Mouse (Mus musculus) midbrain, embryonic 15.5 days (tissue): ENCODE results near the gene Rsph6a. TPM values are rescaled to one million over a fixed set of nuclear protein-coding genes. Genes with fewer than 3 reads are reported as not detected.

Source experiments
- ATAC-seq: fragments of 200-750 bp; cut with Nextera tagmentation; replicated peaks from 2 replicates; pipeline ENCODE4 v1.8.0; 2017; ENCODE audit warnings: moderate TSS enrichment
- H3K27ac ChIP-seq: fragments of 300-500 bp; sonication (generic); 2 replicates; pipeline ENCODE4 v1.5.1; 2015; ENCODE audit warnings: mild to moderate bottlenecking, inconsistent platforms
- H3K27me3 ChIP-seq: fragments of 300-500 bp; sonication (generic); replicated peaks from 2 replicates; pipeline ENCODE4 v1.6.1; 2015; ENCODE audit warnings: inconsistent platforms
- H3K36me3 ChIP-seq: fragments of 300-500 bp; sonication (generic); replicated peaks from 2 replicates; pipeline ENCODE4 v1.6.1; 2015; ENCODE audit warnings: inconsistent platforms
- H3K4me1 ChIP-seq: fragments of 300-500 bp; sonication (generic); 2 replicates; pipeline ENCODE4 v1.6.1; 2015; ENCODE audit warnings: inconsistent platforms
- H3K4me2 ChIP-seq: fragments of 300-500 bp; sonication (generic); 2 replicates; pipeline ENCODE4 v1.6.1; 2015; ENCODE audit warnings: inconsistent platforms, mild to moderate bottlenecking, moderate library complexity
- H3K4me3 ChIP-seq: fragments of 300-500 bp; sonication (generic); 2 replicates; pipeline ENCODE4 v1.5.1; 2015; ENCODE audit warnings: mild to moderate bottlenecking, inconsistent platforms
- H3K9ac ChIP-seq: fragments of 300-500 bp; sonication (generic); 2 replicates; pipeline ENCODE4 v1.6.1; 2015; ENCODE audit warnings: mild to moderate bottlenecking, inconsistent platforms
- H3K9me3 ChIP-seq: fragments of 300-500 bp; sonication (generic); 2 replicates; pipeline ENCODE4 v1.6.1; 2016; ENCODE audit warnings: inconsistent platforms
- WGBS: fragments of 180-500 bp; shearing (Covaris S2); methylation state at CpG from one replicate; pipeline ENCODE4 v1.1.7; 2015; ENCODE audit warnings: mixed read lengths; 5-methylcytosine and 5-hydroxymethylcytosine counted together
- polyA plus RNA-seq: library from polyadenylated mRNA; unstranded; fragments of >200 nt; fragmentation: Nextera tagmentation; extraction: Ambion mirVana; gene quantifications from 2 replicates; pipeline ENCODE4 v1.2.1, GENCODE M21; 2015

Rsph6a gene
- polyA plus RNA-seq = 0.15 and 0.37 TPM in 2 replicates

- Histone ChIP-seq H3K4me1 (peaks cover 10% of the 10 kb centered on the region; the same call in 1 of the 2 replicates), H3K27ac (peak within 1 kb of the TSS; percentile 51; the same call in 1 of the 2 replicates), H3K9me3 (no peaks in the 10 kb centered on the region), H3K4me3 (peak within 1 kb of the TSS; percentile 33), H3K27me3 (no peaks in the 10 kb centered on the region), H3K9ac (peak within 1 kb of the TSS; percentile 28; the same call in 1 of the 2 replicates), H3K36me3 (peaks cover 13% of the 10 kb centered on the region), H3K4me2 (peak within 1 kb of the TSS; percentile 54)
- peak; percentile 76 for ATAC-seq
- 26% methylated on average over 33 of the region's 33 CpGs for WGBS
These were observed at the start of gene Rsph6a for GRCm38 (mm10) chr7:19054047-19054776. TSS of gene Rsph6a (plus strand) at chr7:19054690.

- no peak for ATAC-seq
- Histone ChIP-seq H3K36me3 (peaks cover 10% of the 10 kb centered on the region), H3K27me3 (no peaks in the 10 kb centered on the region), H3K4me2 (peak overlapping the region; percentile 96), H3K27ac (no peak overlapping the region), H3K4me1 (peaks cover 47% of the 10 kb centered on the region), H3K9ac (peak overlapping the region; percentile 92; the same call in 1 of the 2 replicates), H3K4me3 (peak overlapping the region; percentile 85), H3K9me3 (no peaks in the 10 kb centered on the region)
- 83% methylated on average over 34 of the region's 34 CpGs for WGBS
These were observed 48.9 kb upstream of the Rsph6a start for GRCm38 (mm10) chr7:19005417-19006121.

- Histone ChIP-seq H3K4me3 (no peak overlapping the region), H3K27ac (no peak overlapping the region), H3K36me3 (peaks cover 10% of the 10 kb centered on the region), H3K9me3 (no peaks in the 10 kb centered on the region), H3K4me1 (peaks cover 47% of the 10 kb centered on the region), H3K4me2 (no peak overlapping the region), H3K9ac (no peak overlapping the region), H3K27me3 (no peaks in the 10 kb centered on the region)
- ATAC-seq = no peak
- WGBS = 6% methylated on average over 12 of the region's 12 CpGs
These were observed 48.0 kb upstream of the Rsph6a start for GRCm38 (mm10) chr7:19006476-19006875.

DNA sequence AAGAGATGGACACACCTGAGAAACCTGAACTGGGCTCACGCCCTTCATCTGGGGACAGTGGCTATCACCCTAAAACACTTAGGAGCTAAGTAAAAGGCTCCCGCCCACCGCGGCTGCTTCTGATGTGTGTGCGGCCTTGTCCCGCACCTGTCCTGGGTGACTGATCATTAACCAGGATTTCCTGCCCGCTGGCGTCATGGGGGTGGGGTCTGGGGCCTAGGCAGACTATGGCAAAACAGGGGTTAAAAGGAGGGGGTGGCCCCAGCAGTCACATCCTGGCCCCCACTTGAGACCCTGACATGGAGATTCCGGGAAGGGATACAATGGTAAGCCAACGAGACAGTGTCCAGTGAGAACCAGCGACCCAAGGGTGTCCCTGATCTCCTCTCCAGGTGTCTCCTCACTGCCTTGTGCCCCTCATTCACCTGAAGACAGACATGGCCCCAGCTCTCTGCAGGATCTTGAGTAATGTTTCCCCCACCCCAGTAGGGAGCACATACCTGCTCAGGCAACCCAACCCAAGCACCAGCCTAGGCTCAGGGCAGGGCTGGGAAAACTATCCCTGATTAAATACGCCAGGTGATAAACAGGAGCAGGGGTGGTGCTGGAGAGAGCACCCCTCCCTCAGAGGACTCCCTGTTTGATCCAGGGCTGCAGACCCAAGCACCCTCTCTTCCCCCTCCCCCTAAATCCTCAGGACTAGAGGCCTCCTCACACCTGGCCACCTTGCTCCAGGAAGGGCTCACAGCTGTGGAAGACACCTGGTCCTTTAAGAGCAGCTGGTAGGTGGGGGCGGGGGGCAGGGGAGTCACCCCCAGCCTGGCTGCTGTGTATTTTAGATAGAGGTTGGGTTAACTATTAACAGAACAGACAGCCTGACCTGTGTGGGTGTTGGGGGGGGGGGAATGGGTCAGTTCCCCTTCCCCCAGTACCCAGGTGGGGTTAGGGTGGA, 47.2 kb upstream of the Rsph6a start:
- Histone ChIP-seq H3K4me3 (no peak overlapping the region), H3K9me3 (no peaks in the 10 kb centered on the region), H3K27me3 (no peaks in the 10 kb centered on the region), H3K27ac (no peak overlapping the region), H3K4me2 (no peak overlapping the region), H3K4me1 (peaks cover 47% of the 10 kb centered on the region), H3K9ac (no peak overlapping the region), H3K36me3 (peaks cover 10% of the 10 kb centered on the region)
- ATAC-seq = no peak
- WGBS = 87% methylated on average over 13 of the region's 13 CpGs

DNA sequence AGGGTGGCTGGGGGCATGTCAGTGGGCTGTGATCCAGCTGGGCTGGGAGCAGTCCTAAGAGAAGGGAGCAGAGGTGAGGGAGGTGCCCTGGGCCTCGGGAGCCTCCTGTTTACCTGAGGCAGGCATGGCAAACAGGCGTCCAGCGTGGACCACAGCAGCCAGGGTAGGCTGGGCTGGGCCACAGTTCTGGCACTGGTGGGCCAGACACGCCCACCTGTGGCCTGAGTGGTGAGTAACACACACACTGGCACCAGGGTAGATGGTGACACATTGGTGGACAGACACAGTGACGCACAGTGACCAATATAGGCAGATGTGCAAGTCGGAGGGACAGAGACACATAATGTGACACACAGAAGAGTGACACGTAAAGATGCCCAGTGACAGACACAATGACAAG, 43.9 kb upstream of the Rsph6a start:
- ATAC-seq = no peak
- WGBS = 87% methylated on average over 7 of the region's 7 CpGs
- no peaks in the 10 kb centered on the region for H3K27me3 ChIP-seq

DNA sequence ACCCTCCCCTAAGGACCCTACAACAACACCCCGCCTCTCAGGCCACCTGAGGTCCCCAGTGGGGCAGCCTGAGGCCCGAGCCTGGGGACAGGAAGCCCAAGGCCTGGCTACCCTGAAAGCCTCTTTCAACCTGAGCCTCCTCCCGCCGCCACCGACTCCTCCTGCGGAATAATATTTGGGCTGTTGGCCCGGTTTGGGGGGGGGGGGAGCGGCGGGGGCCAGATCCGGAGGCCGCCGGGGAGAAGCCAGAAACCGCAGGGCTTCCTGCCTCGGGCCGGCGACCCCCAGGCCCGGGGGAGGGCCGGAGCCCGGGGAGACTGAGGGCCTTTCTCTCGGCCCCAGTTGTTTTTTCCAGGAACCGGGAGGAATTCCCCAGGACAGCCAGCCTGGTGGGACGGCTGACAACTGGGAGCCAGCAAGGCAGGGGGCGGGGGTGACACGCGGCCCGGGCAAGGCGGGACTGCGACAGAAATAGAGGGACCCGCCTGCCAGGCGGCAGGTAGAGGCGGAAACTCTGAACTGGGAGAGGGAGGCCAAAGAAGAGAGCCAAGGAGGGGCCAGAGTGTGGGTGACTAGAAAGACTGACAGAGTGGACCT, 42.4 kb upstream of the Rsph6a start:
- Histone ChIP-seq H3K4me3 (peak overlapping the region; percentile 19), H3K36me3 (peaks cover under 1% of the 10 kb centered on the region; the same call in 1 of the 2 replicates), H3K27ac (no peak overlapping the region; the same call in 1 of the 2 replicates), H3K9ac (peak overlapping the region; percentile 41), H3K27me3 (no peaks in the 10 kb centered on the region), H3K4me1 (peaks cover 15% of the 10 kb centered on the region), H3K4me2 (peak overlapping the region; percentile 51), H3K9me3 (no peaks in the 10 kb centered on the region)
- ATAC-seq = no peak
- 3% methylated on average over 31 of the region's 31 CpGs for WGBS

More for the DNA sequence above, 43.9 kb upstream of the Rsph6a start:
- Histone ChIP-seq H3K27ac (no peak overlapping the region), H3K9me3 (no peaks in the 10 kb centered on the region), H3K4me1 (peaks cover 30% of the 10 kb centered on the region), H3K4me3 (no peak overlapping the region), H3K4me2 (no peak overlapping the region), H3K9ac (no peak overlapping the region), H3K36me3 (peaks cover 6% of the 10 kb centered on the region)

DNA sequence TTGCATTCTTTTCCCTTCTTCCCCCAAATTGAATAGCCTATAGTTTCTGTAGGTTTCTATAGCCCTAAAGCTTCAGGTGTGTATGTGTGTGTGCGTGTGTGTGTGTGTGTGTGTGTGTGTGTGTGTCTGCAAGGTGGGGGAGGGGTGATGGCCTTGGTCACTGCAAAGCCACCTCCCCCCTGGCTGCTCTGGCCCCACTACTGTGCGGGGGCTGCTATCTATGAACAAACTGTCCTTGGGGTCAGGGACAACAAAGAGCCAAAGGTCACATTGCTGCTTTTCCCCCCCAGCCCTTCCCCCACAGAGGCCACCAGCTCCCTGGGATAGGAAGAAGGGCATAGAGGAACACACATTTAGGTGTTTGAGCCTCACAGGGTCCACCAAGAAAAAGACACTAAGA, 41.6 kb upstream of the Rsph6a start:
- Histone ChIP-seq H3K27ac (no peak overlapping the region), H3K9ac (no peak overlapping the region), H3K9me3 (no peaks in the 10 kb centered on the region), H3K4me2 (no peak overlapping the region), H3K4me1 (peaks cover 8% of the 10 kb centered on the region), H3K27me3 (no peaks in the 10 kb centered on the region), H3K36me3 (no peaks in the 10 kb centered on the region), H3K4me3 (no peak overlapping the region)
- 68% methylated on average over 2 of the region's 2 CpGs for WGBS
- ATAC-seq = no peak

DNA sequence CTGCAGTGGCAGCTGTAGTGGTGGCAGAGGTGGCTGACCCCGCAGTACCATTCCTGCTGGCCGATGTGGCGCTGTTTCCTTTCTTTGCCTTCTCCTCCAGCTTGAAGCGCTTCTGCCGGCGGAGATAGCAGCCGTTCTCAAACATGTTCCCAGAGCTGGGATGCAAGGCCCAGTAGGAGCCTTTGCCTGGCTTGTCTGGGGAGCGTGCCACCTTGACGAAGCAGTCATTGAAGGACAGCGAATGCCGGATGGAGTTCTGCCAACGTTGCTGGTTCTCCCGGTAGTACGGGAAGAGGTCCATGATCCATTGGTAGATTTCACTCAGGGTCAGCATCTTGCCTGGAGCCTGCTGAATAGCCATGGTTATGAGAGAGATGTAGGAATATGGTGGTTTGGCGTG, 40.0 kb upstream of the Rsph6a start:
- Histone ChIP-seq H3K27me3 (no peaks in the 10 kb centered on the region), H3K9me3 (no peaks in the 10 kb centered on the region), H3K4me2 (no peak overlapping the region), H3K27ac (no peak overlapping the region), H3K4me3 (no peak overlapping the region), H3K9ac (no peak overlapping the region), H3K36me3 (no peaks in the 10 kb centered on the region), H3K4me1 (peaks cover 8% of the 10 kb centered on the region)
- ATAC-seq = no peak
- WGBS = 59% methylated on average over 15 of the region's 15 CpGs

GRCm38 (mm10) chr7:19016042-19016441, 38.4 kb upstream of the Rsph6a start:
- 92% methylated on average over 4 of the region's 4 CpGs for WGBS
- H3K4me1 ChIP-seq = peaks cover 8% of the 10 kb centered on the region
- no peak overlapping the region for H3K4me3 ChIP-seq
- H3K27ac ChIP-seq = no peak overlapping the region
- no peaks in the 10 kb centered on the region for H3K36me3 ChIP-seq
- no peak overlapping the region for H3K4me2 ChIP-seq
- no peaks in the 10 kb centered on the region for H3K9me3 ChIP-seq
- peaks cover 10% of the 10 kb centered on the region for H3K27me3 ChIP-seq
- no peak for ATAC-seq
- no peak overlapping the region for H3K9ac ChIP-seq

GRCm38 (mm10) chr7:19017909-19018308, 36.6 kb upstream of the Rsph6a start:
- no peak overlapping the region for H3K4me3 ChIP-seq
- H3K36me3 ChIP-seq = no peaks in the 10 kb centered on the region
- H3K27me3 ChIP-seq = peaks cover 28% of the 10 kb centered on the region
- no peak overlapping the region for H3K9ac ChIP-seq
- H3K4me1 ChIP-seq = no peaks in the 10 kb centered on the region
- 91% methylated on average over 7 of the region's 7 CpGs for WGBS
- no peak overlapping the region for H3K27ac ChIP-seq
- no peak for ATAC-seq
- H3K9me3 ChIP-seq = no peaks in the 10 kb centered on the region
- no peak overlapping the region for H3K4me2 ChIP-seq

GRCm38 (mm10) chr7:19021048-19021447, 33.4 kb upstream of the Rsph6a start:
- no peak overlapping the region for H3K27ac ChIP-seq
- H3K9ac ChIP-seq = no peak overlapping the region
- H3K27me3 ChIP-seq = peaks cover 37% of the 10 kb centered on the region
- WGBS = 31% methylated on average over 8 of the region's 8 CpGs
- ATAC-seq = no peak
- no peak overlapping the region for H3K4me3 ChIP-seq
- peaks cover 14% of the 10 kb centered on the region for H3K4me1 ChIP-seq
- H3K36me3 ChIP-seq = no peaks in the 10 kb centered on the region
- no peak overlapping the region for H3K4me2 ChIP-seq
- H3K9me3 ChIP-seq = no peaks in the 10 kb centered on the region
